Mouse (Mus musculus) adrenal gland, adult 8-10 months (tissue): ENCODE results near the gene Ankmy1. TPM values are rescaled to one million over a fixed set of nuclear protein-coding genes. Genes with fewer than 3 reads are reported as not detected.

Experiments used
- DNase-seq: peaks from one replicate; pipeline ENCODE4 v3.0.0; 2022
- total RNA-seq, 4 experiments: library from RNA; stranded (reverse); gene quantifications; 2 replicates each; pipeline ENCODE4 v1.2.4; 2022

Ankmy1 gene
- total RNA-seq, 4 experiments from 2014 or later: 1.0 to 1.9 (median 1.3) TPM

GRCm38 (mm10) chr1:92910925-92911720 is 8.4 kb upstream of the Ankmy1 start:
- DNase-seq: peak; percentile 49

- peak; percentile 63 for DNase-seq
Measured at GRCm38 (mm10) chr1:92910239-92910885, 7.7 kb upstream of the Ankmy1 start, which contains the start of gene Rnpepl1. TSS of gene Rnpepl1 (plus strand) at chr1:92910783.

GRCm38 (mm10) chr1:92909068-92909467 is 6.4 kb upstream of the Ankmy1 start:
- DNase-seq: no peak

DNA sequence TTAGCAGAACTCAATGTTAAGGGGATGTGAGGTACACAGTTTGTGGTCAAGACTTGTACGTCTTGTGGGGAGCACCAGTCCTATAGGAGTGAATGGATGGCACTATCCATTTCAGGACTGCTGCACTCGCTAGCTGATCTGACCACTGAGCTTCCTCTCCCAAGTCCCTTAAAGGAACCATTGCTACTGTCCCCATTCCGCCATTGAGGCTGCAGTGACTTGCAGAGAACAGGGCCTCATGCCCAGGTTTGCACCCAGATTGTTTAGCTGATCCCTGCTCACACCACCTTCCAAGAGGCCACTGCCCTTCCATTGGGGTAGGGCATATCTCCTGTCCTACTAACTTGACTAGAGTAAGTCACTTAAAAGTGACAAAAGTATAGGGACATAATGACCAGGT is 6.0 kb upstream of the Ankmy1 start:
- DNase-seq: no peak

DNA sequence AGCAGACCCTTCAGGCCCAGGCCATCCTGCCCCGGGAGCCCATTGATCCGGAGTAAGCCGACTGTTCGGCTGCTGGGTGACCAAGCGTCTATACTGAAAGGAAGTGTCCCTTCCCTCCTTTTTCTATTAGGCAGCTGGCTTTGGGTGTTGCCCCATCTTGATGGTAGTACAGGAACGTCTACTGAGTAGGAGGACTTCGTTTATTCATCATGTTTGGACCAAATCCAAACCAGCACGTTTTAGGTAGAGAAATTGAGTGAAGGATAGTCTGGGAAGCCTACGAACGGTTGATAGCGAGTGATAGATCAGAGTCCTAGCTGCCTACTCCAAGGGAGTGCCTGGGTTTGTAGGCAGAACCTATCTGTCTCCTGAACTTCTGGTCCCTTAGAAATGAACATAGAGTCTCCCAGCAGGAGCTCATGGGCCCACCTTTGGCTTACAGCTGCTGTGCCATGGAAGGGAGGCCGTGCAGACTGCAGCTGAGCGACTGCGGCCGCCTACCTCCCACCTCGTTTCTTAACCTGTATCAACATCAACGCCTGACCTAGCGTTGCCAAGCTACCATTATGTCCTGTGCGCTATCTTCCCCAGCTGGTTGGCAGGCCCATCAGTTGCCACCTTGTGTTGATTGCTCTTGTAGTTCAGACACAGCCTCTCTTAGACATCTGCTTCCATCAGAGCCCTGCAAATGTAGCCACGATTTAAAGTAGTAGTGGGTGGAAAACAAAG is 5.1 kb upstream of the Ankmy1 start:
- no peak for DNase-seq

DNA sequence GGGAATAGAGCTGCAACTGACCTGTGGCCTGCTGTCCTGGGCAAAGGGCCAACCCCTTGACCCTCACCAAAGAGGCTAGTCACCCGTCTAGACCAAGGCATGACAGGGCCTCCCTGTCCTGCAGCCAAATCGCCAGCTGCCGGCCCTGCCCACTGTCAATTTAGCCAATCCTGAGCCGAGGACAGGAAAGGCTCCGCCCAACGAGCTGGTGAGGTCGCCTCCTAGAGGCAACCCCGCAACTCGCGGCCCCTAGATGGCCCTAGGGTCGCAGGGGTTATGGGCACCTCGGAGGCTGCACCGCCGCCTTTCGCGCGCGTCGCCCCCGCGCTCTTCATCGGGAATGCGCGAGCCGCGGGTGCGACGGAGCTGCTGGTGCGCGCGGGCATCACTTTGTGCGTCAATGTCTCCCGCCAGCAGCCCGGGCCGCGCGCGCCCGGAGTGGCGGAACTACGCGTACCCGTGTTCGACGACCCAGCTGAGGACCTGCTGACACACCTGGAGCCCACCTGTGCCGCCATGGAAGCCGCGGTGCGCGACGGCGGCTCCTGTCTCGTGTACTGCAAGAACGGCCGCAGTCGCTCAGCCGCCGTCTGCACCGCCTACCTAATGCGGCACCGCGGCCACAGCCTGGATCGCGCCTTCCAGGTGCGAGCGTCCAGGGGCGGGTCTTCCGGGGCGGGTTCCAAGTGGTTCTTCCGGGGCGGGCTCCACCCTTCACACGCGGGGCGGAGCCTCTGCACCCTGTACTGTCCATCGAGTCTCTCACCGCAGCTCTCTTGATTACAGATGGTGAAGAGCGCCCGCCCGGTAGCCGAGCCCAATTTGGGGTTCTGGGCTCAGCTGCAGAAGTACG is 4.3 kb upstream of the Ankmy1 start, which contains the start of gene Dusp28:
Gene Dusp28 (plus strand): TSS at position 203 of the 853 bp plus-strand sequence.
- DNase-seq: peak; percentile 94

GRCm38 (mm10) chr1:92905703-92906310 is 3.1 kb upstream of the Ankmy1 start:
- DNase-seq: no peak

DNA sequence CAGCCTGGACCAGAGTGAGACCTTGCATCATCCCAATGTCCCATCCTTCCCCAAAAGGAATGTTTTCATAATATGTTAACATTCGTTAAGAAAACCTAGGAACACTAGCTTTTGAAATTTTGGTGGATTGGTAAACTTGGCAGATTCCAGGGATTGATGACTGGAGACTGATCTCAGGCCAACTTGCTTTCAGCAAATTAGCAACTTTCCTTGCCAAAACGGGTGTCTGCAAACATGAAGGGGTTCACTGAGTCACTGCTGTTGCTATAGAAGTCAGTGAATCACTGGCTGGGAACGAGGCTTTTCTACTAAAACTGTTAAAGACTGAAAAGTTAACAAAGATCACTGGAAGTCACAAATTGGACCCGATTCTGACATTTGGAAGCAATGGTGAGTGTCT is 921 bp upstream of the Ankmy1 start:
- DNase-seq: peak; percentile 48

GRCm38 (mm10) chr1:92895089-92895488 is 7.6 kb downstream of the Ankmy1 start:
- peak; percentile 72 for DNase-seq

DNA sequence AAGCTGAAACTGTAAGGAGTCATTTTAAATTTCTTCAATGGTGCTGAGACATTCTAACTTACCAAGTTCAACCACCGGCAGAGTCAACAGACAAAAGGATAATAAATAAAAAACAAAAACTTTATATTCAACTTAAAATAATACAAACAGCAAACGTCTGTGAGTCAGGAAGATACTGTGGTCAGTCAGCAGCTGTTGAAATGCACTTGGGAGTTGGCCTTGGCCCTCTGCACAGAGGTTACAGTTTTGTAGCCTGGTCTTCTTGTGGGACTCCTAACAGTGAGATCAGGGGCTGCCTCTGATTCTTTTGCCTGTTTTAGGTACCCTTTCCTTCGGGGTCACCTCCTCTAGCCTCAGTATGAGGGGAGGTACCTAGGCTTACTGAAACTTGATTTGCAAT is 8.8 kb downstream of the Ankmy1 start:
- DNase-seq: no peak

GRCm38 (mm10) chr1:92892791-92893190 is 9.9 kb downstream of the Ankmy1 start:
- no peak for DNase-seq

- DNase-seq: no peak
Measured at GRCm38 (mm10) chr1:92888901-92889655, 13.6 kb downstream of the Ankmy1 start.

- DNase-seq: no peak
Measured at GRCm38 (mm10) chr1:92881982-92882381, 20.7 kb downstream of the Ankmy1 start.

DNA sequence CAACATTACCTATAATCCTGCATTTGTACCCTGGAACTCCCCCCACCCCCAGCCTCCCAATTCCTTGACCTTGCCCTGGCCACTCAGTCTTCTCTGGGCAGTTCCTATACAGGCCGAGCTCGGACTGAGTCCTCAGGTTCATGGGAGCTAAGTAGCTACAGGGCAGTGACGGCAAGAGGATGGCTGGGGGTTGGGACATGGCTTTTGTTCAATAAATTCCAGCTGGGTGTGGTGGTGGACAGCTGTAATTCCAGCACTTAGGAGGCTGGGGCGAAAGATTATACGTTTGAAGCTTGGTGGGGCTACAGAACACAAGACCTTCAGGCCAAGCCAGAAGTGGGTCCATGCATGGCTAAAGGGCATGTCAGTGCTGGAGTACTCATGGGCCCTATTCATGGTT is 22.6 kb downstream of the Ankmy1 start:
- no peak for DNase-seq

GRCm38 (mm10) chr1:92879266-92879665 is 23.4 kb downstream of the Ankmy1 start:
- no peak for DNase-seq

DNA sequence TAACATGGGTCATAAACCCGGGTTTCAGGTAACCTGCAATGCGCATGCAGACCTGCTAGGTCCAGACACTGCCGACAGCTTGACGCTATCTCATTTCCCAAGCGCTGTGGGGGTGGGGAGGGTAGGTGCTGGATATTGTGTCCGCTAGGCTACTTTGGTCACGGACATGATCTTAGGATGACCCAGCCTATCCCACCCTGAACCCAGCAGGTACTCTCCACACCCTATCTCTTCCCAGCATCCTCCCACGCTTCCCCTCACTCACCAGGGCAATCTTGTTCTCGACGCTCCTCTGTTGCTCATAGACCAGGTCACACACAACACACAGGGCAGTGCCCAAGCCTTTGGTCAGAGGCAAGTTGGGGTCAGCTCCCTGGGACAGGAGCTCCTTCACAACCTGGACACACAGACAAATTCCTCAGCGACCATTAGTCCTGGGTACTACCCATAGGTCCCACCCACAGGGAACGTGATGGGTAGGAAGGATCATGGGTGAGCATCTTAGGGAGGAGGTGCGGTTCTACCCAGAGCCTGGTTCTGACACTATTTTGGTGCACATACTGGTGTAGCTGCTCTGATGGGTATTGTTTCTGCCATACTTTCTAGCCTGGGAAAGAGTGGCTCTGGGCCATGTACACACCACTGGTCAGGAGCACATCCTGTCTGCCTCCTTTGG is 24.5 kb downstream of the Ankmy1 start:
- no peak for DNase-seq

GRCm38 (mm10) chr1:92877431-92877978 is 25.2 kb downstream of the Ankmy1 start:
- DNase-seq: no peak

GRCm38 (mm10) chr1:92875360-92876111 is 27.2 kb downstream of the Ankmy1 start:
- DNase-seq: no peak

- no peak for DNase-seq
Measured at GRCm38 (mm10) chr1:92874011-92874410, 28.7 kb downstream of the Ankmy1 start.
